Mouse (Mus musculus) heart, adult 2 months (tissue): ENCODE measurements around the gene Tfb1m.

ENCODE experiments used
- CTCF ChIP-seq: fragments of 200-600 bp; IDR thresholded peaks from 2 replicates; pipeline ENCODE4 v1.8.1; 2022; ENCODE audit warnings: antibody characterized with exemption, mild to moderate bottlenecking, moderate library complexity
- POLR2A ChIP-seq: fragments of 200-500 bp; IDR thresholded peaks from 2 replicates; pipeline ENCODE4 v1.6.1; 2011; ENCODE audit warnings: mild to moderate bottlenecking, low read depth, low read length, control low read depth; ENCODE audit not compliant: insufficient read depth

DNA sequence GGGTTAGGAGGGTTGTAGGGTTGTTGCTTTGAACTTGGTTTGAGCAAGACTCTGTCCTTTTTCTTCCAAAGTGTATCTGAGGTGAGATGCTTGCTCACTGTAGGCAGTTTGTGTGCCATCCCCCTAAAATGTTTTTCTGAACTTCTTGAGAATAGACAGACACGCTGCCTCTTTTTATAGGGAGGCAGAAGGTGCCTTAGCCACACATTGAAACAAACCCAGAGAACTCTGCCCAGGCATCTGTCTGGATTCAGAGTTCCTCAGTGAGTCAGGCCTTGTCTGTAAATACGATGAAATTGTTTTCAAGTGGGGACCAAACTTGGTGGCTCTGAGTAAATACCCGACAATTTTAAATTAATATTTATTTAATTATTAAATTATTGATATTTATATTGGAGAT, 59.0 kb downstream of the Tfb1m start:
- no peak for TF ChIP-seq CTCF
- no peak for TF ChIP-seq POLR2A
